Mouse (Mus musculus): ENCODE results near the gene Paqr6. TPM values are rescaled to one million over a fixed set of nuclear protein-coding genes. Genes with fewer than 3 reads are reported as not detected.

The Paqr6 gene
- polyA plus RNA-seq, 1 experiment from 2014 or later: 1.1 TPM

DNA sequence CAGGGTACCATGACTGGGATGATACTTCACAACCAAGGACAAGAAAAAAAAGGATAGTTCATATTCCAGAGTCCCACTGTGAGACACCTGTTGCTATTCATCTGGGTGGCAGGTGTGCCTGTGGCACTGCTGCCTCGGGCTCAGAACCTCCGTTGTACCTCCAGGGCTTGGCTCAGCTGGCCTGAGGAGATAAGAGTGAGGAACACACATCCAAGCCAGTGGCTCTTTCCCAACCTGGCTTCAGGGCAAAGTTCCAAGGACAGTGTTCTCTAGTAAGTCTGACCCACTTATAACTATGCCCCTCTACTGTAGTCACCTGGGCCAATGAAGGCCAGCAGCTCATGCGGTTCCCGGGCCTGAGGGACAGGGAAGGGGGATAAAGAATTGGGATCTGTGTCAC lies 47.3 kb downstream of the Paqr6 start:
- no peaks in the 10 kb centered on the region for H3K9me3 ChIP-seq (ENCODE audit: control insufficient read depth, low read length)
- H3K36me3 ChIP-seq (ENCODE audit: control insufficient read depth, insufficient read depth, low read length): no peaks in the 10 kb centered on the region
- no peak overlapping the region for H3K27ac ChIP-seq (ENCODE audit: low read depth, low read length)
- H3K4me3 ChIP-seq (ENCODE audit: low read depth, low read length): no peak overlapping the region
- no peak overlapping the region for H3K4me2 ChIP-seq (ENCODE audit: low read depth, low read length, severe bottlenecking)
- H3K9ac ChIP-seq (ENCODE audit: low read length): no peak overlapping the region
- no peak for ATAC-seq (replicated peaks; ENCODE audit: low FRiP score)
- no peak for DNase-seq (ENCODE audit: low spot score)
- no peaks in the 10 kb centered on the region for H3K27me3 ChIP-seq (ENCODE audit: control insufficient read depth, insufficient read depth, low read length)
- H3K4me1 ChIP-seq (replicated peaks; ENCODE audit: control insufficient read depth, insufficient read depth, low read length): peaks cover 4% of the 10 kb centered on the region; the same call in 1 of the 2 replicates
- 87% methylated on average over 4 of the region's 4 CpGs for WGBS

DNA sequence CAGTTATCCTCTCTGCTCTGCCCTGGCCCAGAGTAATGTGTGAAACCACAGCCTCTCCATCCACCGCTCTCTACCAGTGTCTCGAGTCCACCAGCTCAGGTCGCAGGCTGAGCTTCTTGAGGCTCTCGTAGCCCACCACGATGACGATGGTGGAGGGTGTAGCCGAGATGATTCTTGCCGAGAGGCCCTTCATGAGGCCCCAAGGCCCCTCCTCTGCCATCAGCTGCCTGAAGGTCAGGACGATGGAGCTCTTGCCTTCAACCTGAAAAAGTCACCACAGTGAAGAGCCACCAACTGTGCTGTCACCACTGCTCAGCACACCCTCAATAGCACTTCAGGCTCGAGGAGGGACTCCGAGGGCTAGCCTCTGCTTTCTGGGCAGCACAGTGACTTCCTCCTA lies 48.3 kb downstream of the Paqr6 start:
- H3K9me3 ChIP-seq (ENCODE audit: control insufficient read depth, low read length): no peaks in the 10 kb centered on the region
- DNase-seq (ENCODE audit: low spot score) (no peak), ATAC-seq (replicated peaks; ENCODE audit: low FRiP score) (no peak)
- H3K27me3 ChIP-seq (ENCODE audit: control insufficient read depth, insufficient read depth, low read length): no peaks in the 10 kb centered on the region
- H3K9ac ChIP-seq (ENCODE audit: low read length): no peak overlapping the region
- H3K4me2 ChIP-seq (ENCODE audit: low read depth, low read length, severe bottlenecking): no peak overlapping the region
- WGBS: 90% methylated on average over 11 of the region's 11 CpGs
- peaks cover 4% of the 10 kb centered on the region; the same call in 1 of the 2 replicates for H3K4me1 ChIP-seq (replicated peaks; ENCODE audit: control insufficient read depth, insufficient read depth, low read length)
- no peak overlapping the region for H3K27ac ChIP-seq (ENCODE audit: low read depth, low read length)
- no peaks in the 10 kb centered on the region; the same call in 1 of the 2 replicates for H3K36me3 ChIP-seq (ENCODE audit: control insufficient read depth, insufficient read depth, low read length)
- H3K4me3 ChIP-seq (ENCODE audit: low read depth, low read length): no peak overlapping the region

DNA sequence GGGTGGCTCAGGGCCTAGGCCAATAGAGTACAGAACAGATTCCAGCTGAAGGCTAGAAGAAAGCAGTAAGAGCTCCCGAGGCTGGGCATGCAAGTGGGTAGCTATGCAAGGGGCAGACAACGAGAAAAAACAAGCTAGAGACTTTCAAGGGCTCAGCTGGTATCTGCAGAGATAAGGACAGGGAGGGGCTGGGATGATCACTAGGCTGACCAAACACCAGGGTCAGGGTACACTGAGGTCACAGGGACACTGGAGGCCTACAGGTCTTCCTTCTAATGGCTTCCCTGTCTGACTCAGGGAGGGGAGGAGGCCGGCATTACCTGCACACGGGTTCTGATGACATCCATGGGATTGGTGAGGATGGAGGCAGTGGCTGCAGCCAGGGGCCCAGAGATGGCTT lies 51.3 kb downstream of the Paqr6 start:
- no peaks in the 10 kb centered on the region for H3K27me3 ChIP-seq (ENCODE audit: control insufficient read depth, insufficient read depth, low read length)
- H3K4me1 ChIP-seq (replicated peaks; ENCODE audit: control insufficient read depth, insufficient read depth, low read length): no peaks in the 10 kb centered on the region
- no peak overlapping the region for H3K4me3 ChIP-seq (ENCODE audit: low read depth, low read length)
- 88% methylated on average over 4 of the region's 4 CpGs for WGBS
- DNase-seq (ENCODE audit: low spot score) (no peak), ATAC-seq (replicated peaks; ENCODE audit: low FRiP score) (no peak)
- peaks cover 2% of the 10 kb centered on the region; the same call in 1 of the 2 replicates for H3K36me3 ChIP-seq (ENCODE audit: control insufficient read depth, insufficient read depth, low read length)
- no peak overlapping the region for H3K27ac ChIP-seq (ENCODE audit: low read depth, low read length)
- H3K4me2 ChIP-seq (ENCODE audit: low read depth, low read length, severe bottlenecking): no peak overlapping the region
- no peaks in the 10 kb centered on the region for H3K9me3 ChIP-seq (ENCODE audit: control insufficient read depth, low read length)
- no peak overlapping the region for H3K9ac ChIP-seq (ENCODE audit: low read length)

DNA sequence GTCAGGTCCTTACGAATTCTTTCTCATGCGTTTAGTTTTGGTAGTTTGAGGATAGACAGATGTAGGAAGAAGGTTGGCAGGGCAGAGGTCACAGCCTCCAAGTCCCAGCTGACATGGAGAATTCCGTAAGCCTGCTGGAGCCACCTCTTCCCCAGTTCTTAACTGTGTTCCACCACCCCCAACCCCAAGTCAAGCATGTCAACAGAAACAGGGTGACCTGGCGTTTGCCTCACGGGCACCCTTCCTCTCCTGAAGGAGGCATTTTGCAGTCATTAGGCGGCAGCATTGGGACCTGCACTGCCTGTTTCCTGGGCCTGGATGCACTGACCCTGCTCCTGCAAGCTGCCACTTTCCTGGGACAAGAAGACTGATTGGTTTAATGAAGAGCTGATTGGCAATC lies 53.6 kb downstream of the Paqr6 start:
- Histone ChIP-seq H3K4me3 (ENCODE audit: low read depth, low read length) (no peak overlapping the region), H3K36me3 (ENCODE audit: control insufficient read depth, insufficient read depth, low read length) (peaks cover 2% of the 10 kb centered on the region; the same call in 1 of the 2 replicates), H3K9me3 (ENCODE audit: control insufficient read depth, low read length) (no peaks in the 10 kb centered on the region), H3K27ac (ENCODE audit: low read depth, low read length) (no peak overlapping the region), H3K4me1 (replicated peaks; ENCODE audit: control insufficient read depth, insufficient read depth, low read length) (no peaks in the 10 kb centered on the region), H3K27me3 (ENCODE audit: control insufficient read depth, insufficient read depth, low read length) (no peaks in the 10 kb centered on the region), H3K4me2 (ENCODE audit: low read depth, low read length, severe bottlenecking) (no peak overlapping the region), H3K9ac (ENCODE audit: low read length) (no peak overlapping the region)
- ATAC-seq (replicated peaks; ENCODE audit: low FRiP score) (no peak), DNase-seq (ENCODE audit: low spot score) (no peak)
- 89% methylated on average over 6 of the region's 6 CpGs for WGBS

Other genes with a start within 250 kb of the Paqr6 start
- 17.3 and 19.7 TPM in 2 replicates for gene Mef2d, start 222.2 kb upstream of the Paqr6 start, polyA plus RNA-seq (2014; fragmentation: Nextera tagmentation; extraction: Ambion mirVana)
- 0.36 TPM in 1 of 2 replicates, not detected in the other for gene Rhbg, start 109.9 kb upstream of the Paqr6 start, polyA plus RNA-seq (2014; fragmentation: Nextera tagmentation; extraction: Ambion mirVana)
- 0.16 TPM in 1 of 2 replicates, not detected in the other for gene Gm38392, start 77.4 kb upstream of the Paqr6 start, polyA plus RNA-seq (2014; fragmentation: Nextera tagmentation; extraction: Ambion mirVana)
- 10.4 and 12.2 TPM in 2 replicates for gene Tsacc, start 67.6 kb upstream of the Paqr6 start, polyA plus RNA-seq (2014; fragmentation: Nextera tagmentation; extraction: Ambion mirVana)
- gene Cct3, start 67.5 kb upstream of the Paqr6 start, polyA plus RNA-seq (2014; fragmentation: Nextera tagmentation; extraction: Ambion mirVana): 725 and 780 TPM in 2 replicates
- gene Glmp, start 39.6 kb upstream of the Paqr6 start, polyA plus RNA-seq (2014; fragmentation: Nextera tagmentation; extraction: Ambion mirVana): 77.2 and 87.2 TPM in 2 replicates
- gene Tmem79, start 28.4 kb upstream of the Paqr6 start, polyA plus RNA-seq (2014; fragmentation: Nextera tagmentation; extraction: Ambion mirVana): 1.6 and 2.7 TPM in 2 replicates
- 70.6 and 75.4 TPM in 2 replicates for gene Smg5, start 28.3 kb upstream of the Paqr6 start, polyA plus RNA-seq (2014; fragmentation: Nextera tagmentation; extraction: Ambion mirVana)
- not detected in 2 replicates for gene Bglap3, start 8.2 kb downstream of the Paqr6 start, polyA plus RNA-seq (2014; fragmentation: Nextera tagmentation; extraction: Ambion mirVana)
- not detected in 2 replicates for gene Bglap2, start 14.1 kb downstream of the Paqr6 start, polyA plus RNA-seq (2014; fragmentation: Nextera tagmentation; extraction: Ambion mirVana)
- gene Bglap, start 19.9 kb downstream of the Paqr6 start, polyA plus RNA-seq (2014; fragmentation: Nextera tagmentation; extraction: Ambion mirVana): not detected in 2 replicates
- gene Pmf1, start 45.7 kb downstream of the Paqr6 start, polyA plus RNA-seq (2014; fragmentation: Nextera tagmentation; extraction: Ambion mirVana): 141 and 158 TPM in 2 replicates
- 22.6 and 23.1 TPM in 2 replicates for gene Slc25a44, start 60.6 kb downstream of the Paqr6 start, polyA plus RNA-seq (2014; fragmentation: Nextera tagmentation; extraction: Ambion mirVana)
- gene Sema4a, start 96.6 kb downstream of the Paqr6 start, polyA plus RNA-seq (2014; fragmentation: Nextera tagmentation; extraction: Ambion mirVana): 9.3 and 10.3 TPM in 2 replicates
- 19.4 and 20.4 TPM in 2 replicates for gene Lmna, start 145.4 kb downstream of the Paqr6 start, polyA plus RNA-seq (2014; fragmentation: Nextera tagmentation; extraction: Ambion mirVana)
- 44.4 and 46.2 TPM in 2 replicates for gene Mex3a, start 167.8 kb downstream of the Paqr6 start, polyA plus RNA-seq (2014; fragmentation: Nextera tagmentation; extraction: Ambion mirVana)
- 0.43 and 1.1 TPM in 2 replicates for gene Rab25, start 183.7 kb downstream of the Paqr6 start, polyA plus RNA-seq (2014; fragmentation: Nextera tagmentation; extraction: Ambion mirVana)
- gene Lamtor2, start 188.5 kb downstream of the Paqr6 start, polyA plus RNA-seq (2014; fragmentation: Nextera tagmentation; extraction: Ambion mirVana): 89.3 and 96.0 TPM in 2 replicates
- gene Ubqln4, start 189.2 kb downstream of the Paqr6 start, polyA plus RNA-seq (2014; fragmentation: Nextera tagmentation; extraction: Ambion mirVana): 89.2 and 95.0 TPM in 2 replicates
- 142 and 148 TPM in 2 replicates for gene Ssr2, start 211.3 kb downstream of the Paqr6 start, polyA plus RNA-seq (2014; fragmentation: Nextera tagmentation; extraction: Ambion mirVana)
- 118 and 123 TPM in 2 replicates for gene Arhgef2, start 241.4 kb downstream of the Paqr6 start, polyA plus RNA-seq (2014; fragmentation: Nextera tagmentation; extraction: Ambion mirVana)